Comparison of ENCODE assay signal across 24 mouse cellular contexts in genomic region chr4:82396805-82397204, GRCm38 (mm10).
DNase-seq lines count a peak whose midpoint lies in the region; ATAC-seq and TF ChIP-seq lines count a peak whose summit lies in the region.
"Had no signal": no experiment of that assay in that cellular context is flagged by ENCODE, and none has a peak within 500 bp of the region (broad histone marks: within the 10 kb centered on the region; RNA-seq: fewer than 3 reads in every experiment).

No protein-coding gene starts in this region.

- H3K9me3 ChIP-seq in kidney, embryonic 15.5 days (replicated peaks) = no peaks in the 10 kb centered on the region
- no peaks in the 10 kb centered on the region for H3K9me3 ChIP-seq in liver, embryonic 16.5 days (replicated peaks; ENCODE audit: control insufficient read depth, low read length)
- H3K9me3 ChIP-seq: embryonic facial prominence, embryonic 13.5 days; forebrain, embryonic 12.5 days; hindbrain, embryonic 12.5 days; midbrain, embryonic 12.5 days had no signal

- peak; percentile 28 for DNase-seq in gastrocnemius, adult 2 months
- no peak for DNase-seq in gastrocnemius, adult 18-20 months (ENCODE audit: low spot score)
- peak; percentile 40 to 66 for DNase-seq in kidney, adult 8-10 months
- no peak for DNase-seq in liver
- no peak for DNase-seq in layer of hippocampus, postnatal 14 days (ENCODE audit: low spot score in 2 of 2)
- DNase-seq: cerebellum, adult 2 months; cerebellum, postnatal 36 days; embryo, embryonic 11 days; heart, postnatal 10 days; layer of hippocampus, postnatal 36 days; lung, postnatal 14 days; thymus, adult 2 months had no signal

- WGBS in kidney, embryonic 15.5 days = 81% methylated on average over 2 of the region's 2 CpGs
- WGBS in liver, embryonic 16.5 days (ENCODE audit: insufficient replicate concordance) = 44% methylated on average over 2 of the region's 2 CpGs

- H3K9ac ChIP-seq in kidney, embryonic 15.5 days = no peak overlapping the region
- no peak overlapping the region for H3K9ac ChIP-seq in liver, embryonic 16.5 days (ENCODE audit: low read depth, low read length)
- H3K9ac ChIP-seq: embryonic facial prominence, embryonic 13.5 days; forebrain, embryonic 12.5 days; hindbrain, embryonic 12.5 days; liver, embryonic 14.5 days; midbrain, embryonic 12.5 days had no signal

- no peak overlapping the region for H3K4me3 ChIP-seq in gastrocnemius, adult 2 months
- H3K4me3 ChIP-seq in kidney, embryonic 15.5 days (replicated peaks) = no peak overlapping the region
- H3K4me3 ChIP-seq in liver, embryonic 16.5 days (ENCODE audit: low read depth, low read length) = no peak overlapping the region
- no peak overlapping the region for H3K4me3 ChIP-seq in brown adipose tissue, adult 24 weeks (ENCODE audit: insufficient read depth, low read depth, low read length)
- H3K4me3 ChIP-seq: embryonic facial prominence, embryonic 13.5 days; erythroblast, embryonic 14.5 days; forebrain, embryonic 12.5 days; hindbrain, embryonic 12.5 days; midbrain, embryonic 12.5 days had no signal

- TF ChIP-seq CTCF in gastrocnemius, adult 2 months (IDR thresholded peaks at IDR 0.05) = no peak

- intact Hi-C loops in gastrocnemius, adult 2 months (cut with DNase I) = no loop called here

- H3K4me1 ChIP-seq in kidney, embryonic 15.5 days = peaks cover 20% of the 10 kb centered on the region
- H3K4me1 ChIP-seq in liver, embryonic 16.5 days (ENCODE audit: control insufficient read depth, low read depth, low read length) = no peaks in the 10 kb centered on the region; the same call in 1 of the 2 replicates
- H3K4me1 ChIP-seq in brown adipose tissue, adult 24 weeks (ENCODE audit: control insufficient read depth, insufficient read depth, insufficient read length, low read length) = peaks cover 39% of the 10 kb centered on the region

- ATAC-seq in kidney, embryonic 15.5 days (replicated peaks; ENCODE audit: low FRiP score) = no peak
- ATAC-seq in liver, embryonic 16.5 days (ENCODE audit: low read depth) = peak; percentile 62
- ATAC-seq: activated CD4-positive, CD25-positive, alpha-beta regulatory T cell, adult 4 months; intestine, postnatal 0 days had no signal

- peak overlapping the region; percentile 64 for H3K27ac ChIP-seq in gastrocnemius, adult 2 months
- H3K27ac ChIP-seq in kidney, embryonic 15.5 days = no peak overlapping the region
- 0 out of 2 replicates have a peak overlapping the region, but pooled peaks have one; percentile 4 for H3K27ac ChIP-seq in liver, embryonic 16.5 days (ENCODE audit: low read length)
- H3K27ac ChIP-seq in brown adipose tissue, adult 24 weeks (replicated peaks; ENCODE audit: low read depth, low read length) = 0 out of 2 replicates have a peak overlapping the region, but pooled peaks have one; percentile 46
- H3K27ac ChIP-seq: embryonic facial prominence, embryonic 13.5 days; forebrain, embryonic 12.5 days; hindbrain, embryonic 12.5 days; liver, embryonic 14.5 days; midbrain, embryonic 12.5 days had no signal

- no peak overlapping the region for H3K4me2 ChIP-seq in kidney, embryonic 15.5 days
- no peak overlapping the region for H3K4me2 ChIP-seq in liver, embryonic 16.5 days (ENCODE audit: low read depth, low read length)
- H3K4me2 ChIP-seq: embryonic facial prominence, embryonic 13.5 days; forebrain, embryonic 12.5 days; heart, embryonic 11.5 days; hindbrain, embryonic 12.5 days; midbrain, embryonic 12.5 days had no signal

- no peaks in the 10 kb centered on the region for H3K36me3 ChIP-seq in kidney, embryonic 15.5 days
- no peaks in the 10 kb centered on the region for H3K36me3 ChIP-seq in liver, embryonic 16.5 days (ENCODE audit: control insufficient read depth, insufficient read depth)
- H3K36me3 ChIP-seq: embryonic facial prominence, embryonic 13.5 days; forebrain, embryonic 12.5 days; hindbrain, embryonic 12.5 days; midbrain, embryonic 12.5 days had no signal

- no peaks in the 10 kb centered on the region for H3K27me3 ChIP-seq in kidney, embryonic 15.5 days
- H3K27me3 ChIP-seq in liver, embryonic 16.5 days (ENCODE audit: control insufficient read depth, insufficient read depth, low read depth, low read length) = no peaks in the 10 kb centered on the region
- H3K27me3 ChIP-seq: embryonic facial prominence, embryonic 13.5 days; forebrain, embryonic 12.5 days; hindbrain, embryonic 12.5 days; midbrain, embryonic 12.5 days had no signal

Comparison
In these comparisons a context has a peak if more than half of its experiments do, and no peak if none do; other contexts are left out.
1. DNase-seq: peak in gastrocnemius, adult 2 months (single experiment) and kidney, adult 8-10 months (2 of 2); none in gastrocnemius, adult 18-20 months (single experiment), liver (single experiment) and layer of hippocampus, postnatal 14 days (0 of 2).